ENCODE assay signal across 20 mouse cellular contexts in the genomic region with DNA sequence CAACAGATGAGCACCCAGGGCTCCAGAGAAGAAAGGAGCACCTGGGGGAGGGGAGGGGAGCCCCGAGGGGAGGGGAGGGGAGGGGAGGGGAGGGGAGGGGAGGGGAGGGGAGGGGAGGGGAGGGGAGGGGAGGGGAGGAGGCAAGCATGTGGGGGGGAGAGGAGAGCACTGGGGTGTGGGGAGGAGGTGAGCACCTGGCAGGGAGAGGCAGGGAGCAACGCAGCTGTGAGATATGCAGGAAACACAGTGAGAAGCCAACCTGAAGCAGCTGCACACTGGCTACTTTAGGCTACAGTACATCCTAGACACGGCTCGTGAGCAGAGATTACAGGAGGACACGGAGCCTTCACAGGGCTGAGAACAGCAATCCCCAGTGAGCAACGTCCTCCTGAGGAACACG. TPM values are rescaled to one million over a fixed set of nuclear protein-coding genes. Genes with fewer than 3 reads are reported as not detected.
DNase-seq lines count a peak whose midpoint lies in the region; ATAC-seq and TF ChIP-seq lines count a peak whose summit lies in the region.
"Had no signal": no experiment of that assay in that cellular context is flagged by ENCODE, and none has a peak within 500 bp of the region (broad histone marks: within the 10 kb centered on the region; RNA-seq: fewer than 3 reads in every experiment).

No protein-coding gene starts in this region.

- no peak for TF ChIP-seq POLR2A in bone marrow, adult 2 months (IDR thresholded peaks at IDR 0.05; ENCODE audit: borderline replicate concordance, control insufficient read depth, low read depth, low read length)

- no peak for TF ChIP-seq CTCF in bone marrow, adult 2 months (IDR thresholded peaks at IDR 0.05; ENCODE audit: control insufficient read depth, insufficient read depth, low read length)
- no peak for TF ChIP-seq CTCF in intestine, postnatal 0 days (IDR thresholded peaks at IDR 0.05; ENCODE audit: low read depth)

- no peak overlapping the region for H3K4me2 ChIP-seq in intestine, embryonic 15.5 days (replicated peaks)
- H3K4me2 ChIP-seq in intestine, postnatal 0 days (replicated peaks; ENCODE audit: low read depth), result no peak overlapping the region
- no peak overlapping the region for H3K4me2 ChIP-seq in midbrain, embryonic 14.5 days (ENCODE audit: low read length)
- H3K4me2 ChIP-seq: limb, embryonic 15.5 days; lung, embryonic 15.5 days had no signal

- no peaks in the 10 kb centered on the region for H3K27me3 ChIP-seq in splenic B cell, adult 2 months (ENCODE audit: control insufficient read depth, insufficient read depth, low read length, poor library complexity, severe bottlenecking)
- no peaks in the 10 kb centered on the region for H3K27me3 ChIP-seq in intestine, embryonic 15.5 days (replicated peaks)
- H3K27me3 ChIP-seq in intestine, postnatal 0 days (replicated peaks; ENCODE audit: control insufficient read depth, insufficient read depth, low read length), result no peaks in the 10 kb centered on the region
- no peaks in the 10 kb centered on the region for H3K27me3 ChIP-seq in midbrain, embryonic 14.5 days (ENCODE audit: control insufficient read depth, insufficient read depth, low read length)
- H3K27me3 ChIP-seq: limb, embryonic 15.5 days; lung, embryonic 15.5 days; megakaryocyte, embryonic 14.5 days had no signal

- ATAC-seq in intestine, embryonic 15.5 days, result no peak
- ATAC-seq in intestine, postnatal 0 days, result no peak
- ATAC-seq in cerebellum, adult (ENCODE audit: insufficient number of reproducible peaks, low FRiP score, low TSS enrichment), result no peak
- no peak for ATAC-seq in midbrain, embryonic 14.5 days (ENCODE audit: low FRiP score, low TSS enrichment)

- peaks cover 7% of the 10 kb centered on the region for H3K4me1 ChIP-seq in bone marrow, adult 2 months (ENCODE audit: control insufficient read depth, insufficient read depth, low read length)
- H3K4me1 ChIP-seq in intestine, embryonic 15.5 days (replicated peaks), result no peaks in the 10 kb centered on the region
- H3K4me1 ChIP-seq in intestine, postnatal 0 days (replicated peaks; ENCODE audit: control insufficient read depth, insufficient read depth, low read length), result no peaks in the 10 kb centered on the region
- no peaks in the 10 kb centered on the region for H3K4me1 ChIP-seq in midbrain, embryonic 14.5 days (ENCODE audit: control insufficient read depth, insufficient read depth, low read length)
- H3K4me1 ChIP-seq: lung, embryonic 15.5 days had no signal

- H3K9ac ChIP-seq in intestine, embryonic 15.5 days, result no peak overlapping the region
- no peak overlapping the region for H3K9ac ChIP-seq in intestine, postnatal 0 days (ENCODE audit: low read depth, low read length)
- no peak overlapping the region for H3K9ac ChIP-seq in midbrain, embryonic 14.5 days (replicated peaks; ENCODE audit: low read length)
- H3K9ac ChIP-seq: limb, embryonic 15.5 days; lung, embryonic 15.5 days had no signal

- peaks cover 1% of the 10 kb centered on the region; the same call in 1 of the 2 replicates for H3K36me3 ChIP-seq in splenic B cell, adult 2 months (ENCODE audit: control insufficient read depth, insufficient read depth, low read length, poor library complexity, severe bottlenecking)
- no peaks in the 10 kb centered on the region for H3K36me3 ChIP-seq in intestine, embryonic 15.5 days
- H3K36me3 ChIP-seq in intestine, postnatal 0 days (ENCODE audit: control insufficient read depth, insufficient read depth), result peaks cover 31% of the 10 kb centered on the region
- H3K36me3 ChIP-seq in midbrain, embryonic 14.5 days (ENCODE audit: control insufficient read depth, insufficient read depth, low read length), result peaks cover 29% of the 10 kb centered on the region

- H3K9me3 ChIP-seq in intestine, embryonic 15.5 days, result no peaks in the 10 kb centered on the region
- H3K9me3 ChIP-seq in intestine, postnatal 0 days (ENCODE audit: control insufficient read depth), result no peaks in the 10 kb centered on the region
- no peaks in the 10 kb centered on the region for H3K9me3 ChIP-seq in midbrain, embryonic 14.5 days (ENCODE audit: control insufficient read depth, low read length)
- H3K9me3 ChIP-seq: G1E; limb, embryonic 15.5 days; lung, embryonic 15.5 days; megakaryocyte, embryonic 14.5 days had no signal

- DNase-seq in A20 (ENCODE audit: low read depth, low spot score), result peak; percentile 34
- DNase-seq in CD4-positive helper T cell, adult 2 months (ENCODE audit: low read depth, low spot score), result peak; percentile 62
- peak; percentile 57 for DNase-seq in splenic B cell, adult 2 months (ENCODE audit: low read depth, low spot score)
- no peak for DNase-seq in midbrain, embryonic 14.5 days
- DNase-seq: cerebellum, adult 8-10 months; embryo, embryonic 11 days; kidney, adult 2 months had no signal

- peak overlapping the region; percentile 76 for H3K27ac ChIP-seq in bone marrow, adult 2 months (ENCODE audit: control insufficient read depth, insufficient read depth, low read depth, low read length, poor library complexity)
- no peak overlapping the region for H3K27ac ChIP-seq in intestine, embryonic 15.5 days
- H3K27ac ChIP-seq in intestine, postnatal 0 days (ENCODE audit: low read depth, low read length), result no peak overlapping the region
- H3K27ac ChIP-seq in midbrain, embryonic 14.5 days (replicated peaks; ENCODE audit: low read depth, low read length), result no peak overlapping the region
- H3K27ac ChIP-seq: limb, embryonic 15.5 days; lung, embryonic 15.5 days; stomach, postnatal 0 days had no signal

- 36% methylated on average over 6 of the region's 7 CpGs for WGBS in bone marrow, adult 2 months
- WGBS in intestine, embryonic 15.5 days, result 76% methylated on average over 6 of the region's 7 CpGs
- WGBS in intestine, postnatal 0 days, result 65% methylated on average over 6 of the region's 7 CpGs
- WGBS in midbrain, embryonic 14.5 days, result 84% methylated on average over 6 of the region's 7 CpGs

- H3K4me3 ChIP-seq in bone marrow, adult 2 months (replicated peaks; ENCODE audit: control insufficient read depth, low read depth, low read length), result peak overlapping the region; percentile 5
- H3K4me3 ChIP-seq in intestine, embryonic 15.5 days (replicated peaks), result no peak overlapping the region
- H3K4me3 ChIP-seq in intestine, postnatal 0 days (ENCODE audit: low read depth, low read length), result no peak overlapping the region
- H3K4me3 ChIP-seq in midbrain, embryonic 14.5 days (replicated peaks; ENCODE audit: low read depth, low read length), result no peak overlapping the region
- H3K4me3 ChIP-seq: erythroblast, embryonic 14.5 days; limb, embryonic 15.5 days; lung, embryonic 15.5 days; megakaryocyte, embryonic 14.5 days had no signal

RNA-seq across cellular contexts. Expression of a gene that starts 19.6 kb away (rescaled TPM):
- polyA plus RNA-seq in bone marrow, adult 2 months (2011; ENCODE audit: insufficient read depth, insufficient read length, low replicate concordance, missing spikeins), result 8.9 and 10.7 TPM in 2 replicates
- polyA plus RNA-seq in intestine, embryonic 15.5 days (2015; fragmentation: Nextera tagmentation; extraction: Ambion mirVana), result 33.1 and 34.3 TPM in 2 replicates
- polyA plus RNA-seq in intestine, postnatal 0 days (2015; fragmentation: Nextera tagmentation; extraction: Ambion mirVana), result 20.9 and 21.9 TPM in 2 replicates
- 40.4 and 41.6 TPM in 2 replicates for polyA plus RNA-seq in midbrain, embryonic 14.5 days (2014; fragmentation: Nextera tagmentation; extraction: Ambion mirVana)

RNA-seq across cellular contexts. Expression of a gene that starts 34.2 kb away (rescaled TPM):
- not detected in 2 replicates for polyA plus RNA-seq in bone marrow, adult 2 months (2011; ENCODE audit: insufficient read depth, insufficient read length, low replicate concordance, missing spikeins)
- 7.9 and 8.2 TPM in 2 replicates for polyA plus RNA-seq in intestine, embryonic 15.5 days (2015; fragmentation: Nextera tagmentation; extraction: Ambion mirVana)
- 7.3 and 9.5 TPM in 2 replicates for polyA plus RNA-seq in intestine, postnatal 0 days (2015; fragmentation: Nextera tagmentation; extraction: Ambion mirVana)
- polyA plus RNA-seq in midbrain, embryonic 14.5 days (2014; fragmentation: Nextera tagmentation; extraction: Ambion mirVana), result 0.14 TPM in 1 of 2 replicates, not detected in the other
- polyA plus RNA-seq: erythroblast, embryonic 14.5 days; G1E had no signal

RNA-seq across cellular contexts. Expression of a gene that starts 41.5 kb away (rescaled TPM):
- not detected in 2 replicates for polyA plus RNA-seq in bone marrow, adult 2 months (2011; ENCODE audit: insufficient read depth, insufficient read length, low replicate concordance, missing spikeins)
- polyA plus RNA-seq in intestine, embryonic 15.5 days (2015; fragmentation: Nextera tagmentation; extraction: Ambion mirVana), result not detected in 2 replicates
- not detected in 2 replicates for polyA plus RNA-seq in intestine, postnatal 0 days (2015; fragmentation: Nextera tagmentation; extraction: Ambion mirVana)
- not detected in 2 replicates for polyA plus RNA-seq in midbrain, embryonic 14.5 days (2014; fragmentation: Nextera tagmentation; extraction: Ambion mirVana)
- polyA plus RNA-seq: erythroblast, embryonic 14.5 days; G1E; gonadal fat pad, adult 2 months; heart, embryonic 14.5 days; hindbrain, embryonic 11.5 days; kidney, adult 2 months; limb, embryonic 15.5 days; lung, embryonic 15.5 days; stomach, postnatal 0 days had no signal

RNA-seq across cellular contexts. Expression of a gene that starts 55.2 kb away (rescaled TPM):
- polyA plus RNA-seq in bone marrow, adult 2 months (2011; ENCODE audit: insufficient read depth, insufficient read length, low replicate concordance, missing spikeins), result not detected in 2 replicates
- not detected in 2 replicates for polyA plus RNA-seq in intestine, embryonic 15.5 days (2015; fragmentation: Nextera tagmentation; extraction: Ambion mirVana)
- polyA plus RNA-seq in intestine, postnatal 0 days (2015; fragmentation: Nextera tagmentation; extraction: Ambion mirVana), result not detected in 2 replicates
- 0.12 TPM in 1 of 2 replicates, not detected in the other for polyA plus RNA-seq in midbrain, embryonic 14.5 days (2014; fragmentation: Nextera tagmentation; extraction: Ambion mirVana)
- polyA plus RNA-seq: erythroblast, embryonic 14.5 days; G1E had no signal
